Mouse (Mus musculus): ENCODE data around the gene Gstt2.

DNA sequence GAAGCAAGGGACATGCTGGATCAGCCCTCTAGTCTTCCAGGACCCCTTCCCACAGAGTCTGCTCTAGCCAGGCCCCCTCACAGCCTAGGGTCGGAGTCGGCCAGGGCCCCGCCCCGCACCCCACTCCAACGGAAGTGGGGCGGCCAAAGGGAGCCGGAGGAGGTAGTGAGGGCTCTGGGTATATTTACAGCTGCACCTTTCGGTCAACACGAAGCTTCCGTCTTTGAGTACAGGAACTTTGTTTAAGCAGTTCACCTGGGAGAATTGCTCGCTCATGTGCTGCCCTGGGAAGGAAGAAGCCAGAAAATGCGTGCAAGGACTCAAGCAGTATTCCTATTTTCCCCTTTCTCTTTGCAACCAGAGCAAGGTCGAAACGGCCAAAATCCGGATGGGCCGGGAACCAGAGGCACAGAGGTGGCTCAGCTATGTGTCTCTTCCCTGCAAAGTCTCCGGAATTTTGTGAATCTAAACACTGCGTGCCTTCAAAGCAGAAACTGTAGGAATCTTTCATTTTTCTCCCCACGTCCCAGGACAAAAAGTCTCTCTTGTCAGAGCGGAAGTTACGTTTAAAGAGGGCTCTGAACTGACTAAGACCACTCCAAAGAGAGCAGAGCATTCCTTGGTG is 3.7 kb downstream of the Gstt2 start:
- TF ChIP-seq CTCF (IDR thresholded peaks at IDR 0.05; ENCODE audit: insufficient read depth, low read depth, low read length) = no peak
- no peak for TF ChIP-seq POLR2A (IDR thresholded peaks at IDR 0.05; ENCODE audit: insufficient read depth, low read depth, low read length)
